Mouse (Mus musculus) cerebellum, adult 18-20 months (tissue): ENCODE measurements around the gene Dusp12.

Experiments used
- DNase-seq, 2 experiments: peaks; one replicate each; pipeline ENCODE4 v3.0.0; 2021

The Dusp12 gene

GRCm38 (mm10) chr1:170896651-170897281 is 11.4 kb upstream of the Dusp12 start:
- DNase-seq: no peak

GRCm38 (mm10) chr1:170894603-170895602 is 9.6 kb upstream of the Dusp12 start:
- DNase-seq: peak; percentile 12 to 18

GRCm38 (mm10) chr1:170892279-170892678 is 6.9 kb upstream of the Dusp12 start:
- DNase-seq: no peak

GRCm38 (mm10) chr1:170891646-170892045 is 6.3 kb upstream of the Dusp12 start:
- no peak for DNase-seq

GRCm38 (mm10) chr1:170889310-170889709 is 4.0 kb upstream of the Dusp12 start:
- no peak for DNase-seq

- no peak for DNase-seq
These were observed 711 bp upstream of the Dusp12 start for GRCm38 (mm10) chr1:170886044-170886458.

- no peak for DNase-seq
These were observed 950 bp downstream of the Dusp12 start for GRCm38 (mm10) chr1:170884390-170884789.

GRCm38 (mm10) chr1:170882915-170883485 is 2.3 kb downstream of the Dusp12 start:
- DNase-seq: no peak

- DNase-seq: no peak
These were observed 8.4 kb downstream of the Dusp12 start for GRCm38 (mm10) chr1:170876906-170877305.

GRCm38 (mm10) chr1:170875676-170876075 is 9.7 kb downstream of the Dusp12 start:
- no peak for DNase-seq

GRCm38 (mm10) chr1:170871961-170872360 is 13.4 kb downstream of the Dusp12 start:
- no peak for DNase-seq

GRCm38 (mm10) chr1:170871402-170871801 is 13.9 kb downstream of the Dusp12 start:
- DNase-seq: no peak

- DNase-seq: no peak
These were observed 16.4 kb downstream of the Dusp12 start for GRCm38 (mm10) chr1:170868905-170869283.

- DNase-seq: peak; percentile 89 to 90
These were observed 17.0 kb downstream of the Dusp12 start for GRCm38 (mm10) chr1:170868107-170868904.

GRCm38 (mm10) chr1:170867691-170868105 is 17.6 kb downstream of the Dusp12 start, which contains the start of gene Atf6:
Gene Atf6 (minus strand): TSS chr1:170867771.
- peak; percentile 92 to 98 for DNase-seq

- DNase-seq: no peak
These were observed 18.2 kb downstream of the Dusp12 start for GRCm38 (mm10) chr1:170866992-170867690.

GRCm38 (mm10) chr1:170865406-170865805 is 19.9 kb downstream of the Dusp12 start:
- DNase-seq: no peak

GRCm38 (mm10) chr1:170864754-170865153 is 20.6 kb downstream of the Dusp12 start:
- DNase-seq: no peak

GRCm38 (mm10) chr1:170864234-170864633 is 21.1 kb downstream of the Dusp12 start:
- no peak for DNase-seq

GRCm38 (mm10) chr1:170863033-170863432 is 22.3 kb downstream of the Dusp12 start:
- no peak for DNase-seq

GRCm38 (mm10) chr1:170862435-170862717 is 23.0 kb downstream of the Dusp12 start:
- DNase-seq: no peak
